Mouse (Mus musculus) cerebellum, adult (tissue): Measurements from ENCODE around the gene Igfbp7.

Source experiments
- ATAC-seq: cut with Nextera tagmentation; 2 replicates; pipeline ENCODE4 v1.9.2; 2017; ENCODE audit warnings: mild to moderate bottlenecking, moderate library complexity, mixed read lengths; ENCODE audit not compliant: insufficient number of reproducible peaks, low FRiP score, low TSS enrichment

The Igfbp7 gene

DNA sequence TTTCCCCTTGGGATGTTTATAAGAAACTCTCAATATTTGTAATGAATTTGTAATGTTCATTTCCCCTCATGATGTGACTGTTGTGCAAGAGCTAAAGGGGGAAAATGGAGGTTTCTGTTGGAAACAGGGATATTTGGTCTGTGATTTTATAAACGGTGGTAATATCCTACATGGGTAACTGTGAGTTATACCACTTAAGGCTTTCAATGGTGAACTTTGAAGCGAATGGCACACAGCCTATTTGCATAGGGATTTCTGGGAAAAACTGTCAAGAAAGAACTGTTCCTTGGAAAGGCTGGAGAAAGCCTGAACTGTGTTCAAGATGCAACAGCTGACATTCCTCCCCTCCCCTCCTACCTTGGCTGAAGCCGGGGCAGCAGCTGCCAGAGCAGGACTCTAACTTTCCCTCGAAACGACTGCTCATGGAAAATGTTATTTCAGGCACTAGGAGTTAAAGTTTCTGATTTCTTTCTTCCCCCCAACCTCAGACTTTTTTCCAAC lies 1.4 kb downstream of the Igfbp7 start:
- ATAC-seq = no peak; the same call in 1 of the 2 replicates

DNA sequence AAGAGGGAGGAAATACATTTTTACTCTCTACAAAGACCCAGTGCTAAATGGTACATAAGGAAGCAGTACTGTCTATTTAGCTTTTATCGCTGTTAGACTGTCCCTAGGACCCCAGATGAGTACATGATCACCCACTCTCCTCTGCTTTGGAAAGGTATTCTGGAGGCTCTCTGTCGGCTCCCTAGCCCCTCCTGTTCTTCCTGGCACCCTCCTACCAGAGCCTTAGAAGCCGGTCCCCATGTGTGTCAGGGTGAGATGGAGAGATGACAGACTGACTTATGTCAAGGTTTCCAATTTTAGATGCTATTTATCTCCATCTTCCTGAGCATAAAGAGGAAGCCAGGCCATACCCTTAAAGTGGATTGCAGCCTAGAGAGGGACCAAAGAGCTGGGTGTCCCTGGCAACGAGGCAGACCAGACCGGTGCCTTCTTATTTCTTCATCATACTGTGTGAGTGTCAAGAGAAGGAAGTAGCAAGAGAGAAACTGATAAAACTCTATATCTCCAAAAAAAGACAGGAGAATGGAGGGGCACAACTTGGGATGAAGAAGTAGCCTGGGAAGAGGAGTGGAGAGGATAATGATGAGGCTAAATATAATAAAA lies 2.3 kb downstream of the Igfbp7 start:
- no peak; the same call in 1 of the 2 replicates for ATAC-seq

DNA sequence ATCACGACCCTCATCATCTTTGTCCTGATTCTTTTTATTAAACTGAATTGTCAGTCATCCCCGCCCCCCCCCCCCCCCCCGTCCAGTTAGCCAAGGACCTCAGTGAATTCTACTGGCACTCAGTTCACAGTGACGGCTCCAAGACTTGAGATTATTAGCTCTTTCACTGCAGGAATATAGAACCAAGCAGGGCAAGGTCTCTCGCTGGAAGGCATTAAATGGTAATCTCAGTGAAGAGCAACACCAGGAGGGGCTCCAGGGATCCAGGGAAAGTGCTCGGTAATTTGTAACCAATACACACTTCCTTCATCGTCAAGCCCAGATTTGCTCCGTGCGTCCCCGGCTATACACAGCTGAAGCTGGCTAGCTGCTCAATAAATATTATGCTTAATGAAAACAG lies 2.9 kb downstream of the Igfbp7 start:
- no peak for ATAC-seq

DNA sequence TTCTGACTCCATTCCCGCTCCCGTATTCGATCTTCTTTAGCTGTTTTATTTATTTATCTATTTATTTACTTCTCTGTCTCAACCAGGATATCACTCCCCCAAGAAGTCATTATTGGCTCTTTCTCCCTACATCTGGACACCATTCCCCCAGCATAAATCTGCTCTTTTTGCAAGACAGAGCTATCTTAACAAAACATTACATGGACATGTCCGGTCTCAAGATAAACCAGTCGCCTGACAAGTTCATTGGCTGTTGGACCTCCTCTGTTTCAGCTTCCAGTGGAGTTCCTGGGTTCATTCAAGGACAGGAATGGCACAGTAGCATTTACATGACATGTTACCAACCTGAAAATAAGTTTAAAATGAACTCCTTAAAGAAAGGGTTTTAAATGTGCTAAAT lies 4.9 kb downstream of the Igfbp7 start:
- no peak for ATAC-seq

- no peak for ATAC-seq
Measured at GRCm38 (mm10) chr5:77402137-77402536, 5.7 kb downstream of the Igfbp7 start.

GRCm38 (mm10) chr5:77400823-77401222 lies 7.0 kb downstream of the Igfbp7 start:
- ATAC-seq = no peak

DNA sequence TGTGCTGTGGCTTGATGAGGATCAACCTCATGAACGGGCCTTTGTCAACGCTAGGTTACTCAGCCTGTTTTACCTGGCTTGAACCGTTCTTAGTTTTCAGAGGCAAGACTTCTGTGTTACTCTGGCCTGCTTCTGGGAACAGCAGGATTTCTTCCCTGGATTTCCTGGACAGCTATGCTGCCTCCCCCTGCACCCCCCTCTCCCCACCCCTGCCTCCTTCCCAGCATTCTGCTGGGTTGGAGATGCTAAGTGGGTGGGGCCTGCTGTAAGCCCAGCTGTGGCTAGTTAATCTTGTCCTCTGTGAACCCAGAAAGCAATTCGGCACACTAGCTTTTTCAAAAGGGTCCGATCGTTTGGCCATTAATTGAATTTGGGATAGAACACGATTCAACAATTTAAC lies 7.7 kb downstream of the Igfbp7 start:
- no peak for ATAC-seq

GRCm38 (mm10) chr5:77399076-77399475 lies 8.8 kb downstream of the Igfbp7 start:
- ATAC-seq = no peak

- no peak for ATAC-seq
Measured at GRCm38 (mm10) chr5:77398285-77399057, 9.4 kb downstream of the Igfbp7 start.

DNA sequence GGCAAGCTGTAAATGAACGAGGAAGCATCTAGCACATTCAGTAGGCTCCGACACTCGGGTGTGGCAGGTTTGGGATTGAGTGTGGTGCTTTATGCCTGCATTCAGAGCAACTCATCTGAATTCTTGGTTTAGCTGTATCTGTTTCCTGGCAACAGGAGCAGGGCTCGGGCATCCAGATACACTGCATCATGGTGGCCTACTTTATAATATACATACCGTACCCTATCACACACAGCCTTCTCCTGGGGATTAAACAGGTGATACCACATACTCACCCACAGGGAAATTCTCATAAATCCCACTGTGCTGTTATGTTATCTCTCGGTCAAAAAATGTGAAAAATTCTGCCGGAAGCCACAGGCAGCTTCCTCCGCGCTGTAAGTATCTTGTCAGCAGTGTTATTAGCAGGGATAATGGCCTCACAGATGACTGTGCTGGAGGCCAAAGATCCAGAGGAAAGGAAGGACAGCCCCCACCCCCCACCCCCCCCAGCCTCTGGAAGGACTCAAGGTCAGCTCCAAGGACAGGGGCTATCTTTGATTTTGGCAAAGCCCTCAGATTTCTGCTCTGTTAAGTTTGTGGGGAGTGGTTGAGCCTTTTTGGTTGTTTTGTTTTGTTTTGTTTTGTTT lies 13.7 kb downstream of the Igfbp7 start:
- ATAC-seq = no peak

- ATAC-seq = no peak
Measured at GRCm38 (mm10) chr5:77393094-77393619, 14.7 kb downstream of the Igfbp7 start.

- no peak for ATAC-seq
Measured at GRCm38 (mm10) chr5:77390272-77390671, 17.6 kb downstream of the Igfbp7 start.

GRCm38 (mm10) chr5:77388359-77388758 lies 19.5 kb downstream of the Igfbp7 start:
- ATAC-seq = no peak

DNA sequence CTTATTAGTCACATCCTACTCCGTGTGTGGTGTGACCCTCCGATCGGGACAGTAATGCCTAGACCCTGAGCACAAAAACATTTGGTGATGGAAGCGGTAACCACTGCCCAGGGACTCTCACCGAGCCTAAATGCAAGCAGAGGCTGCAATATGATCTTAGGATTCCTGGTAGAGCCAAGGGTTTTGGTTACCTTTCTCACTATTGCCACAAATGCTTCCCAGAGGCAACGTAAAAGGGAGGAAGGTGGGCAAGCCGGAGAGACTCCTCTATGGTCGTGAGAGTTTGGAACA lies 20.5 kb downstream of the Igfbp7 start:
- no peak for ATAC-seq

- no peak for ATAC-seq
Measured at GRCm38 (mm10) chr5:77386596-77387413, 21.0 kb downstream of the Igfbp7 start.

GRCm38 (mm10) chr5:77385900-77386595 lies 21.8 kb downstream of the Igfbp7 start:
- ATAC-seq = no peak

GRCm38 (mm10) chr5:77385221-77385620 lies 22.6 kb downstream of the Igfbp7 start:
- ATAC-seq = no peak

DNA sequence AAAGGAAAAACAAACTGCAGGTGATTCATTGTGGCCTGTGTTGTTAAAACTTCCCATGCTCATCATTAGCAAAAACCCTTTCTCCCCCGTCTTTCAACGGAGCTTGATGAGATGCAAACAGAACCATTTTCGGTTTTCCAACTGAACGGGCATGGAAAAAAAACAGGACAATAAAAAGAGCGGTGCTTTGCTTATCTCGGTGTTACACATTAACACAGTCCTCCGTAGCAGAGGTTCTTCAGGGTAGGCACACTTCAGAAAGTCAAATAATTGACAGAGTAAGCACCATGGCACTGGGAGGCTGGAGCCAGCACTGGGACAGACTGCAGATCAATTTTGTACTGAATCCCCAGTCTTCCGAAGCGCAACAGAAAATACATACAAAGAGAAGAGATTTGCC lies 23.1 kb downstream of the Igfbp7 start:
- ATAC-seq = no peak

DNA sequence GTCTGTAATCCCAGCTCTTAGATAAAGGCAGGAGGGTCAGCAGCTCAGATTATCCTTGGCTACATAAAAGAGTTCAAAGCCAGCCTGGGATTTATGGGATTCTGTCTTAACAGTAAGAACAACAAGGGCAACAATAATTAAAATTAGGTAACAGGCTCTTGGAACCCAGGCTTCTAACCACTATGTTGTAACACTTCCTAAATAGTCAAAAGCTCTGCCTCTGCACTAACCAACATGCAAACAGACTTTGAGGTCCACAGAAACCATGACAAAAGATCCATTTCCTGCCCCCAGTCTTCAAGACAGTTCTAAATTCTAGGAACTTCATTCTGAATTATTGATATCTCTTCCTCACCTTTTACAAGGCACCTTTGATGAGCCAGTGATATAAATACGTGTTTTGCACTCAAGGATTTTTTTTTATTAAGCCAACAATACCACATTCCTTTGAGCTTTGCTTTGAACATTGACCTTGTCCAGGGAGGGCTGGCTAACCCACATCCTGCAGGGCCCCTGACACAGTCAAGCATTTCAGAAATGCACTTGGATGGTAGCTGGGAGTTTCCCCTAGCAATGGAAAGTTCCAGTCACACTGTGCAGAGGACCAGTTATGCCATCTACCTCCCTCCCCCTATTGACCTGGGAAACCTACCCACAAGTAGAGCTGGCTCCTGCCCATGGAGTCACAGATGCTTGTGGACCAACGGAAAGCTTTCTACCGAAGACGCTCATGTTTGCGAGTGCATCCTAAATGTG lies 23.9 kb downstream of the Igfbp7 start:
- ATAC-seq = no peak
